Mouse (Mus musculus) left cerebral cortex, adult 9 months (tissue): ENCODE results near the gene Nup50.
A peak's percentile ranks its signal among the peaks of the same experiment; 100 is the strongest.

Experiments used
- DNase-seq, 2 experiments: peaks; one replicate each; pipeline ENCODE4 v3.0.0; 2022; ENCODE audit warnings: low spot score in 2 of 2

Gene Nup50

DNA sequence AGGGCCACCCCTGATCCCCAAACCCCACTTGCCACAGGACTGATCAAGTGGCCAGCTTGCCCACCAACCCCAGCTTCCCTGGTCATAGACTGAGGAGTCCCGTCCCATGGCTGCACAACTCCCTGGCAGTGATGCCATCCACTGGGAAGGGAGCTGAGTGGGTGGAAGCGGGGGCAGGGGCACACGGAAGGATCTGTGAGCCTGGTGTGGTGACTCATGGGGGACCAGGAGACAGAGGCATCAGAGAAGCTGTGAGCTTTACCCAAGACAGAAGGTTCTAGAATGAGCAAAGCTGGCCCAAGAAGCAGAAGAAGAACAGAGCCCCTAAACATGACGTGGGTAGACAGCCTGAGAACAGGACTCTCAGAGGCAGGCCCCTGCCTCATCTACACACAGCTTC lies 26.8 kb downstream of the Nup50 start:
- DNase-seq, result peak; percentile 68 to 75

DNA sequence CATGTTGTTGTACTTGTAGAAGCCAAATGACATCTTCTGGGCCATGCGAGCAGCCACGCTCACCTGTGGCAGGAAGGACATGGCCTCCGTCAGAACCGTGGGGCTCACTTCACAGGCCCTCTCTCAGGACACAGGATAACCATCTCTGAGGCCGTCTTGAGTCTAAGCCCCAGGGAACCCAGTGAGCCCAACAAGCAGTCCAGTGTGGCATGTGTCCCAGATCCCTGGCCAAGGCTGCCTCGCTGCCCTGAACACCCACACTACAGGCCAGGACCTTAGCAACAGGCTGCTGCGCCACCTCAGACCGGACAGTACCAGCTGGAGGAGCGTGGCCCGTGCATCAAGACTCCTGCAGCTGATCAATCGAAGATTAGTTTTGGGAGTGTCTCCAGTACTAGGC lies 30.0 kb downstream of the Nup50 start:
- no peak for DNase-seq

DNA sequence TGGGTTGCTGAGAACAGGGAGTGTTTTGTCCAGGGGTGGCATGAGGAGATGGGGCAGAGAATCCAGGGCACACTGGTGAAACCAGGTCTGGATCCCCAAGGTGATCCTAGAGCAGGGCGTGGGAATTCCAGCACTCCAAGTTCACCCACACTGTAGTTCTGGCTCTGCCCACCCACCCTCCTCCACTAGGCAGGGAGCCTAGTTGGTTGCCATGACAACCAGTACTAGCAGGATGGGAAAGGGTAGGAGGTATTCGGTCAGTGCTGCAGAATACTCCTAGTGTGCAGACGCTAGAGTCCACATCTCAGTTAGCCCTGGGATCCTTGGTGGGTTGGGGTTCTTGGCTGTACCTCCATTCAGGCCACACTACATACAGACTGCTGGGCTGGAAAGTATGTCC lies 34.6 kb downstream of the Nup50 start:
- peak in 1 of 2 experiments; percentile 76 for DNase-seq

GRCm38 (mm10) chr15:84958331-84958730 lies 35.1 kb downstream of the Nup50 start:
- DNase-seq, result no peak

DNA sequence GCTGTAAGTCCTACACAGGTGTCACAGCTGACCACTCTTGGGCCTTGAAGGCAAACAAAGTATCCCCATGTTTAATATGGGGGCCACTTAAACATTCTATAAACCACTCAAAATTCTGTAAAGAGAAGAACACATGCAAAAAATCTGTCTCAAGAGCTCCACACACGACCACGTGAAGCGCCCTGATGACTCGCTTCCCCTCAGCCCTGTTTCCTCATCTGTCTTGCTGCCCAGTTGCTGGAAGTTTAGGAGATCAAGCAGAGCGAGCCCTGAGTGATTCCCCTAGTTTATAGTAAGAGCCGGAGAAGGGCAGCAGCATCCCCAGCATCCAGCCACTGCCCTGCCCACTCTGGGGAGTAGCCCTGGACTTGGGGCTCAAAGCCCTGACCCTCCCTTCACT lies 36.7 kb downstream of the Nup50 start:
- DNase-seq, result no peak

DNA sequence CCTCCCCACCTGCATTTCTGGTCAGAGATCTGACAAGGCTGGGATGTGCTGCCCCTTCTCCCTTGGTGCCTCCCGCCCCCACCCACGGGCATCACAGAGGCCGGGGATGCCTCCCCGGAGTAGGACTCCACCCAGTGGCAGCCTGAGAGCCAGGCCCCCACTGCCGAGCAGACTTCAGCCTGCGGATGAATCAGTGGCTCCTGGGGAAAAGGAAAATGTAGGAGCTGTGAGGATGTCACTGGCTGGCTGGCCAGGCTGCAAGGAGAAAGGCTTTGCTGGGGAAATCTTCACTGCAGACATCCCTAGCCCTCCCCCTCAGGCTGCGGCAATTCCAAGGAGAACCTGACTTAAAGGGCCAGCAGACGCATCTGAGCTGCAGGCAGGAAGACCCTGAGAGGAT lies 37.5 kb downstream of the Nup50 start:
- peak in 1 of 2 experiments; percentile 83 for DNase-seq

DNA sequence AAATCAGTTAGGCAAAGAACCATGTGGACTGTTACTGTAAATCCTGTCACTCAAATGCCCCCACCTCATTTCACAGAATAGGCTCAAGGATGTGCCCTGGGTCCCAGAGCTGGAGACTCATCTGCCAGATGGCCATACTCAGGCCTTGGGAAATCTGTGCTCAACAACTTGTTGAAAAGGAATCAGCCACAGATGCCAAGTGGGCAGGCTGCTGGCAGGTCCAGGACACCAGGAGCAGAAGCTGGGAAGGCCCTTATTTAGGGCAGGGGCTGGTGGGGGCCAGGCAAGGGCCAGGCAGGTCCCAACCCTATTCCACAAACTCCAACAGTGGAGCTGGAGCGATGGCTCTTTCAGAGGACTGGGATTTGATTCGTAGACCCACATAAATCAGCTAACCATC lies 39.3 kb downstream of the Nup50 start:
- no peak for DNase-seq

- no peak for DNase-seq
These were observed 41.6 kb downstream of the Nup50 start for GRCm38 (mm10) chr15:84964771-84965170.

DNA sequence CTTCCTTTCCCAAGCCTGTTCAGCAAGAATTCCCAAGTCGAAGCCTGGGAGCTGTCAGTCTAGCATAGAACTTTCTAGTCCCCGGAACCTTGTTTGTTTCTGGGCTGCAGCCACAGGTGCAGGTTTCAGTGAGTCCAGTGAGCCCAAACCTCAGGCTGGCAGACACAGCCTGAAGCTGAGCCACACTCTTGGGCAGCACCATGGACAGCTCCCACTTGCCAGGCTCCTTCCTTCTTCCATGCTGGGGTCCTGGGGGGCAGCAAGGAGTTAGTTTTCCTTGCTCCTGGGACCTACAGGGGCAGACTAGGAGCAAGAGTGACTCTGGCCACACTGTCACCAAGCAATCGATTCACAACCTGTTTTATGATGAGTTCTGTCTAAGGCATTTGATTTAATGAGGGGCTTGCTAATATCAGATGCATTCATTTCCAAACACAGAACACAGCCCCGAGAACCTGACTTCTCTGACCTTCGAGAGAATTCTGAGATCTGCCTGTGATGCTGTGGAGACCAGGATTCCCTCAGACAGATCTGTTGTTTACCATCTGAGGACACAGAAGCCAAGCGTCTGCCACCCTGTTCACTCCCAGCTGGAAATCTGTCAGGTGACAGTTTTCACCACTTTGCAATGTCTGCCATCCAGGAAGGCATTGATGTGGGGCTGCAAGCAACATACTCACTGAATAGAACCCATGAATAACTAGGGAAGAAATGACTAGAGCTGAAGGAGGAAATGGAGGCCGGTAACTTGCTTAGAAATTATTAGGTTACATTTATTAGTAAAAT lies 42.6 kb downstream of the Nup50 start:
- no peak for DNase-seq

- no peak for DNase-seq
These were observed 45.3 kb downstream of the Nup50 start for GRCm38 (mm10) chr15:84968534-84968933.

DNA sequence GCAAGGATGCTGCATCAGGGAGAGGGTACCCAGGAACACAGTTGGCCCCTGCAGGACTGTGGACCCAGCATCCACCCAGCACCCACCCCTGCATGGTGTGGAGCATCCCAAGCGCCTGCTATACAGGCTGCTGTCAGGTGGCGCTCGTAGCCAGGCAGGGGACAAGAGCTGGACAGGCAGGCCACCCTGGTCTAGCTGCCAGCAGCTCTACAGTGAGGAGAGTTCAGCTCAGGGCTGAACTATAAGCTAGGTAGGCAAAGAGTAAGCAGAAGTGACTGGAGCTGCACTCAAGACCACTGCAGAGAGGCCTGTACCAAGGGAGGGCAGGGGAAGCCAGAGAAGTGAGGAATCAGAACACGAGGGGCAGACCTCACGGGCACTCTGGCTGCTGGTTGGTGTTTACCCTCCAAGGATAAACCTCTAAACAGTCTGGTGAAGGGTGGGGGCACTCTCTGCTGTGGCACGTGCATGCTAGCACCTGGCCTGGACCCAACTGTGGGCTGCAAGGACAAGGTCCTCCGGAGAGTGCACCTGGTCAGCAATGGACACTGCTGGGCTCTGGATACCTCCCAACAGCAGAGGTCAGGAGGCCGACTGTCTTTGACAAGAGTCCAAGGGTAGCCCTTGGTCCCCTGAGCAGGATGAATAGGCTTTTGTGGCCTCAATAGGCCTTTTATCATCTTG lies 49.8 kb downstream of the Nup50 start:
- DNase-seq, result peak in 1 of 2 experiments; percentile 67

- no peak for DNase-seq
These were observed 50.3 kb downstream of the Nup50 start for GRCm38 (mm10) chr15:84973544-84973871.

DNA sequence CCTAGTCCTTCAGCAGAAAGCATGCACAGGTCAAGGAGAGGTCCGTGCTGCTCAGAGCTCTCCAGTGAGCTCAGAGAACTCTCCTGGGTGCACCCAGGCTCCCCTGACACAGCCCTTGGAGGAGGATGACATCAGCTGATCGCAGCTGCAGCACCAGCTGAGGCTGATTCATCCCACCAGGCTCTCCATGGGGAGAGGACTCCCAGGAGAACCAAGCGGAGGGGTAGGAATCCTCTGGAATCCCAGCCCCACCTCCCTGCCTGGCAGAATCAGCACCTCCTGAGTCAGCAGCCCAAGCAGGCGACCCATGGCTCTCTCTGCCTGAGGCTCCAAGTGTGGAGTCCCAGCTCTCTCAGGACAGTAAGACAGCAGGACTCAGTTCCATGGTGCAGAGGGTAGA lies 52.5 kb downstream of the Nup50 start:
- DNase-seq, result peak; percentile 76 to 84

DNA sequence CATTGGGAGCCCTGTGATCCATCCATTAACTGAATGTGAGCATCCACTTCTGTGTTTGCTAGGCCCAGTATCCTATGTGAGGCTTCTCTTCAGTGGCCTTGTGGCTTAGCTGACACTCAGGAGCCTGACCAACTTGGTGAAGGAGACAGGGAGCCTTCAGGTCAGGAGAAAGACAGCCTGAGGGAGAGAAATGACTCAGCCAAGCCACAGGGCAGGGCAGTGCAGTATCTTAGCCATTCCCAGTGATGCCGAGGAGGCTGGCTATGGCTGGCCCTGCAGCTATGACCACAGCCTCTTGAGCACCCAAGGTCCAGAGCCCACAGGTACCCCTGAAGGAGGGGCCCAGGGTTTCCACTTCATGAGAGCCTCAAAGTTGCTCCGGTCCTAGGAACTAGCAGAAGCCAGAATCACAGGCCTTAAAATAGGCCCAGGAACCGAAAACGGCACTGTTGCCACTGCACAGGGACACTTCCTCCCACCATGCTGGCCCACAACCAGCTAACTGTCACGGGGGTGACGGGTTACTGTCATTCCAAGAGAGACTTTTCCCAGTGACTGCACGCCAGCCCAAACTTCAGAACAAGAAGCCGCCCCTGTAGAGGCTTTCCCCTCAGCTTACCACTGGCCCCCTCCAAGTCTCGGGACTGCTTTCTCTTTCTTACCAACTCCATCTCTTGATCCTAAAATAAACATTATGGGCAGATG lies 58.5 kb downstream of the Nup50 start:
- DNase-seq, result no peak

- no peak for DNase-seq
These were observed 59.7 kb downstream of the Nup50 start for GRCm38 (mm10) chr15:84982888-84983287.

DNA sequence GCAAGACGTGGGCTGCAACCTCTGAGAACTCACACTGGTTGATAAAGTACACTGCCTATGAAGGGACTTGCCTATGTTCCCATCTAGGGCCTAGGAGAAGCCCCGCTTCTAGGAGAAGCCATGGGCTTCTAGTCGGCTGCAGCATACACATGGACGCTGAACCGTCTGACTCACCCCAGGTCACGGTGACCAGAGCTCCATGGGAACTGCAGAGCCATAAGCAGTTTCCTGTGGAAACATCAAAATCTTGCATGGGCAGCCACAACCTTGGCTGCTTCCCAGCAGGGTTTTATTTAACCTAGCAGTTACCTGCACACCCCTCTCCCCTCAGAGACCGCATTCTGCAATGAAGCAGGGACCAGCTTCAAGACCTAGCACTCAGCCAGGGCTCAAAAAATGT lies 60.5 kb downstream of the Nup50 start:
- no peak for DNase-seq

- no peak for DNase-seq
These were observed 62.4 kb downstream of the Nup50 start for GRCm38 (mm10) chr15:84985516-84986160.

GRCm38 (mm10) chr15:84986171-84987019 lies 63.2 kb downstream of the Nup50 start:
- no peak for DNase-seq

DNA sequence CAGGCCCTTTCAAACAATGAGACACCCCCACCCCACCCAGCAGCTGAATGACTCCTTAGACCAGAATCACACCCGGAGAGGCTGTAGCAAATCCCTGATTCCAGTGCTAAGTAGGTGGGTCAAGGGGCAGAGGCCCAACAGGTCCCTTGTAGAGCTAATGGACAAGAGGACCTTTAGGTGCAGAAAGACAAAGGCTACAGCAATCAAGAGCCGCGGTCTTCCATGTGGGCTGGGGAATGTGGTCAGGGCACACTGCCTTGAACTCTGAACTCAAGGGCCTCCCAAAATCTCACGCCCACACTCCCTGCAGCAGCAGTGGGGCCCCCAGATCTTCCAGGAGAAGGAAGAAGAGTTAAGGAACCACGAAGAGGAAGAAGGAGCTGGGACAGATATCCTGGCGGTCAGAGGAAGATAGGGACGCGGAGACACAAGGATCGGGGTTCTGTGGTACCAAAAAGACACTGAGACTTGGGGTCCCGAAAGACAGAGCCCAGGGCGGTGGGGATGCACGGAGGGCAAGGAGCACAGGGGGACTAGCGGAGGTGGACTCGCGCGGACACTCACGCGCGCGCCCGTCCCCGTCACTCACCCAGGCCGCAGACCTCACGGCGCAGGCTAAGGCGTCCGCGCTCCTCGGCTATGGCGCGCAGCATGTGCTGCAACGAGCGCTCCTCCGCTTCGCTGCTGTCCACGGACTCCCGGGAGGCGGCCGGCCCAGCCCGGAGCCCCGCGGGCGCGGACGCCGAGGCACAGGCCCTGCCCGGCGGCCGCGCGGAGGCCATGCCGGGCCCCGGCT lies 64.0 kb downstream of the Nup50 start:
- no peak for DNase-seq
